Mouse (Mus musculus): Measurements from ENCODE around the gene Rnf181.
A peak's percentile ranks its signal among the peaks of the same experiment; 100 is the strongest.

Gene Rnf181

GRCm38 (mm10) chr6:72360599-72360935 is 6.2 kb downstream of the Rnf181 start:
- peak; percentile 21 for DNase-seq (ENCODE audit: low read depth, low spot score)

- DNase-seq (ENCODE audit: low read depth, low spot score): peak; percentile 58
Observed at GRCm38 (mm10) chr6:72359891-72360598, 6.7 kb downstream of the Rnf181 start.

GRCm38 (mm10) chr6:72359343-72359742 is 7.4 kb downstream of the Rnf181 start:
- DNase-seq (ENCODE audit: low read depth, low spot score): no peak

GRCm38 (mm10) chr6:72358086-72358764 is 8.5 kb downstream of the Rnf181 start:
- no peak for DNase-seq (ENCODE audit: low read depth, low spot score)

GRCm38 (mm10) chr6:72357164-72358079 is 9.3 kb downstream of the Rnf181 start:
- DNase-seq (ENCODE audit: low read depth, low spot score): no peak

GRCm38 (mm10) chr6:72356001-72356532 is 10.7 kb downstream of the Rnf181 start:
- no peak for DNase-seq (ENCODE audit: low read depth, low spot score)

- DNase-seq (ENCODE audit: low read depth, low spot score): peak; percentile 85
Observed at GRCm38 (mm10) chr6:72355066-72355911, 11.5 kb downstream of the Rnf181 start, which contains the start of gene Tmem150a. TSS of gene Tmem150a (plus strand) at chr6:72355447.

- DNase-seq (ENCODE audit: low read depth, low spot score): no peak
Observed at GRCm38 (mm10) chr6:72354025-72354424, 12.7 kb downstream of the Rnf181 start.

GRCm38 (mm10) chr6:72352636-72353405 is 13.9 kb downstream of the Rnf181 start:
- DNase-seq (ENCODE audit: low read depth, low spot score): no peak

- no peak for DNase-seq (ENCODE audit: low read depth, low spot score)
Observed at GRCm38 (mm10) chr6:72350214-72350613, 16.5 kb downstream of the Rnf181 start.

GRCm38 (mm10) chr6:72348411-72348810 is 18.3 kb downstream of the Rnf181 start:
- DNase-seq (ENCODE audit: low read depth, low spot score): no peak

GRCm38 (mm10) chr6:72347166-72347941 is 19.4 kb downstream of the Rnf181 start, which contains the start of gene 0610030E20Rik:
TSS of gene 0610030E20Rik (plus strand) at chr6:72347317.
- DNase-seq (ENCODE audit: low read depth, low spot score): peak; percentile 73

GRCm38 (mm10) chr6:72346261-72346660 is 20.5 kb downstream of the Rnf181 start:
- no peak for DNase-seq (ENCODE audit: low read depth, low spot score)

- DNase-seq (ENCODE audit: low read depth, low spot score): no peak
Observed at GRCm38 (mm10) chr6:72345633-72346032, 21.1 kb downstream of the Rnf181 start.

- DNase-seq (ENCODE audit: low read depth, low spot score): peak; percentile 95
Observed at GRCm38 (mm10) chr6:72345074-72345567, 21.6 kb downstream of the Rnf181 start, which contains the start of gene Usp39. TSS of gene Usp39 (minus strand) at chr6:72345184.

GRCm38 (mm10) chr6:72344396-72345073 is 22.2 kb downstream of the Rnf181 start:
- peak; percentile 22 for DNase-seq (ENCODE audit: low read depth, low spot score)

- no peak for DNase-seq (ENCODE audit: low read depth, low spot score)
Observed at GRCm38 (mm10) chr6:72340481-72340880, 26.3 kb downstream of the Rnf181 start.

GRCm38 (mm10) chr6:72333111-72333510 is 33.6 kb downstream of the Rnf181 start:
- no peak for DNase-seq (ENCODE audit: low read depth, low spot score)
